Mouse (Mus musculus): ENCODE data around the gene Olfr699.
"Not testable (repeated sequence)": the region's sequence is repeated elsewhere in the genome, so short reads cannot be mapped to it uniquely, and the experiment has no call there.

Gene Olfr699

DNA sequence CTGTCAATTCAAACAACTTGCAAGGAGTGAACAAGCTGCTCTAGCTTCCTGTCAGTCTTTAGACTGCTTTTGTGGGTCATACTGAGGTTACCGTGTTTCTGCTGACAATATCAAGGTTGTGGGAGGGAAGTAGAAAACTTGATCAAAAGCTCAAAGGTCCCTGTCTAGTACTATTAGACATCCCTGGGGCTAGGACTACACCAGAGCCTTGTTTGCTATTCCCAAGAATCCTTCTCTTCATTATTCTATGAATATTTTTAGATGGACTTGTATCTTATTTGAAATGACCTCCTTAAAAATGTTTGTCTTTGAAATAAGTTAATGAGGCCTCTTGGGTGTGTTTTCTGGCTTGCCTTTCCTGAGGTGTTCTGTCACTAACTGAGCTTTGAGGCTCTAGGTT lies at the start of gene Olfr699:
Gene Olfr699 (minus strand): TSS at position 101 of the 400 bp plus-strand sequence.
- ATAC-seq (ENCODE audit: low TSS enrichment): no peak

GRCm38 (mm10) chr7:106833793-106834192 lies 40.8 kb upstream of the Olfr699 start, which contains the start of gene Olfr702:
Olfr702 (minus strand) TSS chr7:106833893.
- no peak for ATAC-seq (ENCODE audit: low TSS enrichment)

GRCm38 (mm10) chr7:106818414-106818813 lies 25.4 kb upstream of the Olfr699 start:
- no peak for ATAC-seq (ENCODE audit: low TSS enrichment)

GRCm38 (mm10) chr7:106815775-106816174 lies 22.8 kb upstream of the Olfr699 start:
- no peak for ATAC-seq (ENCODE audit: low TSS enrichment)

- ATAC-seq (ENCODE audit: low TSS enrichment): no peak
These were observed 20.8 kb upstream of the Olfr699 start, which contains the start of gene Olfr701 for GRCm38 (mm10) chr7:106813829-106814228. Olfr701 (plus strand) TSS chr7:106814129.

DNA sequence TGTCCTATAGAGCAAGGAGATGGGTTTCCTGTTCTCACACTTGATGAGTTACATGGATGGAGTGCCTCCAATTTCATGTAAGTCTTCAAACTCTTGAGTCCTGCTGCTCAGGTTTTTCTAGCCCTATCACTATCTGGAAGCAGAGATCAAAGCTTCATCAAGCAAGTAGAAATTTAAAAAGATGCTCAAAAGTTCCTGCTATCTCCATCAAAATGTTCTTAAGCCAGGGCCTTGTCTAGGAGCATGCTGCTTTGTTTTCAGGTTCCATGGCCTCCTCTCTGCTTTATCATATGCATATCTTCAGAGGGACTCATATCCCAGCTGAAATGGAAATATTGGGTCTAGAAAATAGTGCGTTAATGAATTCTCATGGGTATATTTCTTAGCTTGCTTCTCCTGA lies 15.7 kb upstream of the Olfr699 start, which contains the start of gene Olfr700:
Gene Olfr700 (minus strand): TSS at position 101 of the 400 bp plus-strand sequence.
- ATAC-seq (ENCODE audit: low TSS enrichment): no peak

GRCm38 (mm10) chr7:106788330-106788729 lies 4.7 kb downstream of the Olfr699 start:
- ATAC-seq (ENCODE audit: low TSS enrichment): peak; percentile 50; the same call in 1 of the 2 replicates

DNA sequence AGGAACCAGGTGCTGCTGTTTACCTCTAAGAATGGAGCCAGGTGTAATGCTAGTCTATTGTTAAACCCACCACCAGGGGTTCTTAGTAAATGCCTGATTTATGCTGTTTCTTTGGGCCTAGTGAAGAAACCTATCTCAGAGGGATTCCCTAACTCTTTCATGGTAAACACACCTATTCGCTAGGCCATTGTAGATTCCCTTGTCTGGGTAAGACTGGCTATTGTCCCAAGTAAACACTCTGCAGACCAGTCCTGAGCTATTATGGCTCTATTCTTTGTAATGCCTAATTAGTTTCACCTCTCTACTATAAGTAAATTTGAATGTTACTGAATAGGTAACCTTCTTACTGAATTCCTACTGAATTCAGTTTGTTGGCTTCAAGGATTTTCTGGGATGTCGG lies 32.0 kb downstream of the Olfr699 start:
- ATAC-seq (ENCODE audit: low TSS enrichment): not testable (repeated sequence)

GRCm38 (mm10) chr7:106758800-106759199 lies 34.2 kb downstream of the Olfr699 start:
- no peak for ATAC-seq (ENCODE audit: low TSS enrichment)

GRCm38 (mm10) chr7:106755297-106755696 lies 37.7 kb downstream of the Olfr699 start, which contains the start of gene Olfr698:
Olfr698 (minus strand) TSS chr7:106755397.
- no peak for ATAC-seq (ENCODE audit: low TSS enrichment)

DNA sequence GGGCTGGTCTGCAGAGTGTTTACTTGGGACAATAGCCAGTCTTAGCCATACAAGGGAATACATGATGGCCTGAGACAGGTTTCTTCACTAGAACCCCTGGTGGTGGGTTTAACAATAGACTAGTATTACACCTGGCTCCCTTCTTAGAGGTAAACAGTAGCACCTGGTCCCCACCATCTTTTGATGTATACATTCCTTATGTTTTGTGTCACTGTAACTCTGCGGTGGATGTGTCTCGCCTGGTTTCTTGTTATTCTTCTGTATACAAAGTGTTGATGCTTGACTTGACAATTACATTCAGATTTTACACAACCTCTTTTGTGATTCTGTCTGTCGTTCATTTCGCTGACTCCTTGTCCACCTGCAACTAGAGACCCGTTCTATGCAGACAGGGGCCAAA lies 47.2 kb downstream of the Olfr699 start:
- ATAC-seq (ENCODE audit: low TSS enrichment): no peak

- ATAC-seq (ENCODE audit: low TSS enrichment): no peak
These were observed 50.7 kb downstream of the Olfr699 start, which contains the start of gene Olfr697 for GRCm38 (mm10) chr7:106742343-106742742. Olfr697 (minus strand) TSS chr7:106742443.

All from frontal cortex, adult (tissue).